Mouse (Mus musculus): ENCODE data around the gene Asb17. TPM values are rescaled to one million over a fixed set of nuclear protein-coding genes. Genes with fewer than 3 reads are reported as not detected.
A peak's percentile ranks its signal among the peaks of the same experiment; 100 is the strongest.

The Asb17 gene
- polyA plus RNA-seq, 1 experiment from 2014 or later: 0.12 TPM

GRCm38 (mm10) chr3:153867149-153868136, 23.4 kb downstream of the Asb17 start:
- H3K27me3 ChIP-seq: no peaks in the 10 kb centered on the region
- peak; percentile 45 for TF ChIP-seq CTCF (IDR thresholded peaks at IDR 0.05)
- no peak for DNase-seq (ENCODE audit: low read depth, low spot score)
- no peak for ATAC-seq
- POLR2A ChIA-PET: no interaction called here
- in situ Hi-C loops (cut with MboI; ENCODE audit: low pct_unique_long_range_greater_than_20kb): no loop called here
- CTCF ChIA-PET: interaction anchor here (0.7 to 1.3 kb wide), 8 partner anchors 8 to 207 kb away, joined by 3 to 4 read pairs (median 3); no protein-coding TSS in a partner anchor

GRCm38 (mm10) chr3:153871396-153871795, 27.4 kb downstream of the Asb17 start:
- ATAC-seq (no peak), DNase-seq (ENCODE audit: low read depth, low spot score) (no peak)
- in situ Hi-C loops (cut with MboI; ENCODE audit: low pct_unique_long_range_greater_than_20kb): no loop called here
- TF ChIP-seq CTCF (IDR thresholded peaks at IDR 0.05): no peak
- peaks cover 2% of the 10 kb centered on the region for H3K27me3 ChIP-seq
- ChIA-PET POLR2A (interaction anchor here (0.6 kb wide), 1 partner anchor 25 kb away, joined by 3 read pairs; no protein-coding TSS in a partner anchor), CTCF (no interaction called here)

GRCm38 (mm10) chr3:153886296-153886695, 42.3 kb downstream of the Asb17 start:
- POLR2A ChIA-PET: no interaction called here
- no peak for DNase-seq (ENCODE audit: low read depth, low spot score)
- CTCF ChIA-PET: interaction anchor here (1.0 to 1.4 kb wide), 8 partner anchors 9 to 1102 kb away, joined by 3 to 6 read pairs (median 3); no protein-coding TSS in a partner anchor
- no peaks in the 10 kb centered on the region for H3K27me3 ChIP-seq
- peak; percentile 73 for TF ChIP-seq CTCF (IDR thresholded peaks at IDR 0.05)
- ATAC-seq: peak; percentile 69
- in situ Hi-C loops (cut with MboI; ENCODE audit: low pct_unique_long_range_greater_than_20kb): no loop called here

GRCm38 (mm10) chr3:153888141-153888540, 44.1 kb downstream of the Asb17 start:
- ChIA-PET POLR2A (no interaction called here), CTCF (interaction anchor here (1.8 kb wide), 1 partner anchor 13 kb away, joined by 5 read pairs; no protein-coding TSS in a partner anchor)
- in situ Hi-C loops (cut with MboI; ENCODE audit: low pct_unique_long_range_greater_than_20kb): no loop called here
- no peak for DNase-seq (ENCODE audit: low read depth, low spot score)
- ATAC-seq: no peak
- TF ChIP-seq CTCF (IDR thresholded peaks at IDR 0.05): no peak
- H3K27me3 ChIP-seq: no peaks in the 10 kb centered on the region

GRCm38 (mm10) chr3:153889188-153889781, 45.3 kb downstream of the Asb17 start:
- in situ Hi-C loops (cut with MboI; ENCODE audit: low pct_unique_long_range_greater_than_20kb): no loop called here
- H3K27me3 ChIP-seq: no peaks in the 10 kb centered on the region
- POLR2A ChIA-PET: no interaction called here
- DNase-seq (ENCODE audit: low read depth, low spot score) (no peak), ATAC-seq (no peak)
- CTCF ChIA-PET: interaction anchor here (1.2 kb wide), 1 partner anchor 1128 kb away, joined by 4 read pairs; no protein-coding TSS in a partner anchor
- no peak for TF ChIP-seq CTCF (IDR thresholded peaks at IDR 0.05)

GRCm38 (mm10) chr3:153895454-153895853, 51.4 kb downstream of the Asb17 start:
- ATAC-seq (no peak), DNase-seq (ENCODE audit: low read depth, low spot score) (no peak)
- ChIA-PET CTCF (interaction anchor here (1.2 to 1.5 kb wide), 4 partner anchors 9 to 83 kb away, joined by 3 to 4 read pairs (median 3); partner anchors contain the start of gene Rabggtb), POLR2A (interaction anchor here (1.5 kb wide), 1 partner anchor 9 kb away, joined by 5 read pairs; no protein-coding TSS in a partner anchor)
- in situ Hi-C loops (cut with MboI; ENCODE audit: low pct_unique_long_range_greater_than_20kb): no loop called here
- TF ChIP-seq CTCF (IDR thresholded peaks at IDR 0.05): no peak
- no peaks in the 10 kb centered on the region for H3K27me3 ChIP-seq

- no peak for ATAC-seq
- in situ Hi-C loops (cut with MboI; ENCODE audit: low pct_unique_long_range_greater_than_20kb): no loop called here
- TF ChIP-seq CTCF (IDR thresholded peaks at IDR 0.05): no peak
- CTCF ChIA-PET: no interaction called here
- no peaks in the 10 kb centered on the region for H3K27me3 ChIP-seq
- POLR2A ChIA-PET: interaction anchor here (0.8 to 2.4 kb wide), 3 partner anchors 11 to 46 kb away, joined by 3 to 5 read pairs (median 5); no protein-coding TSS in a partner anchor
- no peak for DNase-seq (ENCODE audit: low read depth, low spot score)
These were observed 53.2 kb downstream of the Asb17 start for GRCm38 (mm10) chr3:153897216-153897615.

- ATAC-seq (no peak), DNase-seq (ENCODE audit: low read depth, low spot score) (no peak)
- ChIA-PET POLR2A (no interaction called here), CTCF (no interaction called here)
- no peak for TF ChIP-seq CTCF (IDR thresholded peaks at IDR 0.05)
- in situ Hi-C loops (cut with MboI; ENCODE audit: low pct_unique_long_range_greater_than_20kb): loop anchor here (25.0 kb wide), 2 partner anchors 1185 to 1540 kb away; partner anchors contain the start of genes Fpgt and Lrriq3
- H3K27me3 ChIP-seq: no peaks in the 10 kb centered on the region
These were observed 57.9 kb downstream of the Asb17 start for GRCm38 (mm10) chr3:153901904-153902303.

- no peak for DNase-seq (ENCODE audit: low read depth, low spot score)
- in situ Hi-C loops (cut with MboI; ENCODE audit: low pct_unique_long_range_greater_than_20kb): loop anchor here (25.0 kb wide), 2 partner anchors 1185 to 1540 kb away; partner anchors contain the start of genes Fpgt and Lrriq3
- ATAC-seq: no peak
- no peak for TF ChIP-seq CTCF (IDR thresholded peaks at IDR 0.05)
- POLR2A ChIA-PET: no interaction called here
- H3K27me3 ChIP-seq: no peaks in the 10 kb centered on the region
- CTCF ChIA-PET: no interaction called here
These were observed 58.6 kb downstream of the Asb17 start for GRCm38 (mm10) chr3:153902595-153902994.

- POLR2A ChIA-PET: interaction anchor here (1.3 to 1.4 kb wide), 2 partner anchors 9 to 38 kb away, joined by 3 to 5 read pairs; no protein-coding TSS in a partner anchor
- no peak for DNase-seq (ENCODE audit: low read depth, low spot score)
- peak; percentile 86 for ATAC-seq
These were observed 60.6 kb downstream of the Asb17 start for GRCm38 (mm10) chr3:153904586-153904985.

More at GRCm38 (mm10) chr3:153904586-153904985, 60.6 kb downstream of the Asb17 start:
- peak; percentile 88 for TF ChIP-seq CTCF (IDR thresholded peaks at IDR 0.05)
- in situ Hi-C loops (cut with MboI; ENCODE audit: low pct_unique_long_range_greater_than_20kb): loop anchor here (25.0 kb wide), 2 partner anchors 1183 to 1542 kb away; partner anchors contain the start of genes Fpgt and Lrriq3
- CTCF ChIA-PET: interaction anchor here (0.6 to 2.1 kb wide), 14 partner anchors 9 to 62 kb away, joined by 3 to 12 read pairs (median 4); partner anchors contain the start of gene Rabggtb
- no peaks in the 10 kb centered on the region for H3K27me3 ChIP-seq

Other genes with a start within 250 kb of the Asb17 start
- 12.2 TPM for gene St6galnac3, start 119.0 kb upstream of the Asb17 start, polyA plus RNA-seq (2021)
- 0.03 TPM for gene Msh4, start 61.9 kb downstream of the Asb17 start, polyA plus RNA-seq (2021)
- 219 TPM for gene Rabggtb, start 68.8 kb downstream of the Asb17 start, polyA plus RNA-seq (2021)
- 240 TPM for gene Acadm, start 100.4 kb downstream of the Asb17 start, polyA plus RNA-seq (2021)
- 5.0 TPM for gene Slc44a5, start 129.2 kb downstream of the Asb17 start, polyA plus RNA-seq (2021)

All from Patski (cell line).